13 mouse cellular contexts compared by ENCODE assay signal in the genomic region with DNA sequence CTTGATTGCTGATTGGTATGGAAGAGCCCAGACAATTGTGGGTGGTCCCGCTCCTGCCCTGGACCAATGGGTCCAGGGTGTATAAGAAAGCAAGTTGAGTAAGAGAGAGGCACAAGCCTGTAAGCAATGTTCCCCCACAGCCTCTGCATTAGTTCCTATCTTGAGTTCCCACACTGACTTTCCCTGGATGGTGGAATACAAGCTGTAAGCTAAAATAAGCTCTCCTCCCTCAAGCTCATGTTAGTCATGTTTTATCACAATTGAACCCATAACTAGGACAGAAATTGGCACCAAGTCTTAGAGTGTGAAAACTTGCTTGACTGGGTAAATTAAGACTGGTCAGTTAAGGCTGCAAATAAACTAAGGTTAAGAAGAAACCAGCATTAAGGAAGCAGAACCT. TPM values are rescaled to one million over a fixed set of nuclear protein-coding genes. Genes with fewer than 3 reads are reported as not detected.
"Had no signal": no experiment of that assay in that cellular context is flagged by ENCODE, and none has a peak within 500 bp of the region (broad histone marks: within the 10 kb centered on the region; RNA-seq: fewer than 3 reads in every experiment).

No protein-coding gene starts in this region.

- DNase-seq: liver, embryonic 13.5 days had no signal

- H3K9ac ChIP-seq: liver, embryonic 13.5 days; liver, embryonic 15.5 days; lung, embryonic 14.5 days; midbrain, embryonic 13.5 days; neural tube, embryonic 13.5 days; neural tube, embryonic 15.5 days; stomach, embryonic 15.5 days had no signal

- H3K4me3 ChIP-seq: liver, embryonic 13.5 days; liver, embryonic 15.5 days; midbrain, embryonic 13.5 days; myocyte; neural tube, embryonic 13.5 days; neural tube, embryonic 15.5 days; stomach, embryonic 15.5 days had no signal

- H3K4me2 ChIP-seq: liver, embryonic 13.5 days; liver, embryonic 15.5 days; lung, embryonic 14.5 days; midbrain, embryonic 11.5 days; midbrain, embryonic 13.5 days; neural tube, embryonic 13.5 days; neural tube, embryonic 15.5 days; stomach, embryonic 15.5 days had no signal

- H3K9me3 ChIP-seq: liver, embryonic 13.5 days; liver, embryonic 15.5 days; midbrain, embryonic 13.5 days; stomach, embryonic 15.5 days had no signal

- H3K36me3 ChIP-seq: liver, embryonic 13.5 days; liver, embryonic 15.5 days; midbrain, embryonic 13.5 days; neural tube, embryonic 13.5 days; neural tube, embryonic 15.5 days; stomach, embryonic 15.5 days had no signal

- H3K27ac ChIP-seq: liver, embryonic 13.5 days; midbrain, embryonic 13.5 days; neural tube, embryonic 13.5 days; neural tube, embryonic 15.5 days; stomach, embryonic 15.5 days; stomach, postnatal 0 days had no signal

- H3K27me3 ChIP-seq: liver, embryonic 13.5 days; liver, embryonic 15.5 days; midbrain, embryonic 13.5 days; neural tube, embryonic 13.5 days; neural tube, embryonic 15.5 days; stomach, embryonic 15.5 days had no signal

- ATAC-seq: midbrain, embryonic 13.5 days; midbrain, embryonic 16.5 days had no signal

- H3K4me1 ChIP-seq: liver, embryonic 13.5 days; liver, embryonic 15.5 days; midbrain, embryonic 13.5 days; neural tube, embryonic 13.5 days; neural tube, embryonic 15.5 days; stomach, embryonic 15.5 days had no signal

RNA-seq across cellular contexts. Expression of a gene that starts 8.2 kb away (rescaled TPM):
- polyA plus RNA-seq: lung, embryonic 14.5 days; midbrain, embryonic 11.5 days; midbrain, embryonic 16.5 days; myocyte; neural tube, embryonic 11.5 days; neural tube, embryonic 13.5 days; neural tube, embryonic 15.5 days; spleen, adult 2 months; stomach, postnatal 0 days had no signal

RNA-seq across cellular contexts. Expression of a gene that starts 26.3 kb away (rescaled TPM):
- polyA plus RNA-seq: liver, embryonic 13.5 days; liver, embryonic 15.5 days; myocyte; spleen, adult 2 months had no signal
